Mouse (Mus musculus): ENCODE results near the gene Prss44.

GRCm38 (mm10) chr9:110826390-110826789 lies 12.6 kb downstream of the Prss44 start, which contains the start of gene Prss43:
- no peak for TF ChIP-seq GATA1 (IDR thresholded peaks at IDR 0.05; ENCODE audit: borderline replicate concordance, low read length)
- no peak for TF ChIP-seq FLI1 (IDR thresholded peaks at IDR 0.05; ENCODE audit: low read length)

Data from megakaryocyte, embryonic 14.5 days (primary cell).